Mouse (Mus musculus) CD4-positive, CD25-positive, alpha-beta regulatory T cell, adult 2 months (primary cell): ENCODE measurements around the gene Afg3l1.
"Not testable (repeated sequence)": the region's sequence is repeated elsewhere in the genome, so short reads cannot be mapped to it uniquely, and the experiment has no call there.

Experiments
- DNase-seq: peaks from one replicate; pipeline ENCODE4 v3.0.0-alpha.2; 2012; ENCODE audit warnings: low read depth, low spot score

Gene Afg3l1

GRCm38 (mm10) chr8:123467476-123467875 is 10.2 kb upstream of the Afg3l1 start:
- DNase-seq: no peak

GRCm38 (mm10) chr8:123472991-123473390 is 4.7 kb upstream of the Afg3l1 start:
- DNase-seq: not testable (repeated sequence)

- not testable (repeated sequence) for DNase-seq
Observed at GRCm38 (mm10) chr8:123474549-123474948, 3.2 kb upstream of the Afg3l1 start.

- peak; percentile 43 for DNase-seq
Observed at GRCm38 (mm10) chr8:123476911-123477736, 579 bp upstream of the Afg3l1 start.

GRCm38 (mm10) chr8:123478456-123479218 is 934 bp downstream of the Afg3l1 start:
- peak; percentile 64 for DNase-seq

- DNase-seq: peak; percentile 24
Observed at GRCm38 (mm10) chr8:123482627-123483026, 4.9 kb downstream of the Afg3l1 start.

- no peak for DNase-seq
Observed at GRCm38 (mm10) chr8:123491280-123492075, 13.8 kb downstream of the Afg3l1 start.

- no peak for DNase-seq
Observed at GRCm38 (mm10) chr8:123492898-123493297, 15.2 kb downstream of the Afg3l1 start.

GRCm38 (mm10) chr8:123497699-123498098 is 20.0 kb downstream of the Afg3l1 start:
- DNase-seq: no peak

- no peak for DNase-seq
Observed at GRCm38 (mm10) chr8:123498963-123499362, 21.3 kb downstream of the Afg3l1 start.

GRCm38 (mm10) chr8:123499556-123499955 is 21.9 kb downstream of the Afg3l1 start:
- no peak for DNase-seq

GRCm38 (mm10) chr8:123502192-123502591 is 24.5 kb downstream of the Afg3l1 start:
- no peak for DNase-seq

GRCm38 (mm10) chr8:123503801-123504467 is 26.2 kb downstream of the Afg3l1 start:
- peak; percentile 32 for DNase-seq

- DNase-seq: no peak
Observed at GRCm38 (mm10) chr8:123504591-123505195, 27.0 kb downstream of the Afg3l1 start.

- DNase-seq: no peak
Observed at GRCm38 (mm10) chr8:123505267-123505666, 27.6 kb downstream of the Afg3l1 start.

- DNase-seq: no peak
Observed at GRCm38 (mm10) chr8:123505695-123506094, 28.0 kb downstream of the Afg3l1 start.

GRCm38 (mm10) chr8:123507153-123507552 is 29.4 kb downstream of the Afg3l1 start:
- no peak for DNase-seq

GRCm38 (mm10) chr8:123510819-123511218 is 33.1 kb downstream of the Afg3l1 start:
- DNase-seq: no peak

- no peak for DNase-seq
Observed at GRCm38 (mm10) chr8:123514136-123514535, 36.4 kb downstream of the Afg3l1 start.

- DNase-seq: peak; percentile 56
Observed at GRCm38 (mm10) chr8:123514781-123515539, 37.3 kb downstream of the Afg3l1 start, which contains the start of gene Dbndd1. Dbndd1 (minus strand) TSS chr8:123515463.
